Mouse (Mus musculus): ENCODE results near the gene Serpinf2. TPM values are rescaled to one million over a fixed set of nuclear protein-coding genes. Genes with fewer than 3 reads are reported as not detected.

Gene Serpinf2
- total and polyA plus RNA-seq, 2 experiments from 2014 or later, result 0.24 TPM; not detected in 1

DNA sequence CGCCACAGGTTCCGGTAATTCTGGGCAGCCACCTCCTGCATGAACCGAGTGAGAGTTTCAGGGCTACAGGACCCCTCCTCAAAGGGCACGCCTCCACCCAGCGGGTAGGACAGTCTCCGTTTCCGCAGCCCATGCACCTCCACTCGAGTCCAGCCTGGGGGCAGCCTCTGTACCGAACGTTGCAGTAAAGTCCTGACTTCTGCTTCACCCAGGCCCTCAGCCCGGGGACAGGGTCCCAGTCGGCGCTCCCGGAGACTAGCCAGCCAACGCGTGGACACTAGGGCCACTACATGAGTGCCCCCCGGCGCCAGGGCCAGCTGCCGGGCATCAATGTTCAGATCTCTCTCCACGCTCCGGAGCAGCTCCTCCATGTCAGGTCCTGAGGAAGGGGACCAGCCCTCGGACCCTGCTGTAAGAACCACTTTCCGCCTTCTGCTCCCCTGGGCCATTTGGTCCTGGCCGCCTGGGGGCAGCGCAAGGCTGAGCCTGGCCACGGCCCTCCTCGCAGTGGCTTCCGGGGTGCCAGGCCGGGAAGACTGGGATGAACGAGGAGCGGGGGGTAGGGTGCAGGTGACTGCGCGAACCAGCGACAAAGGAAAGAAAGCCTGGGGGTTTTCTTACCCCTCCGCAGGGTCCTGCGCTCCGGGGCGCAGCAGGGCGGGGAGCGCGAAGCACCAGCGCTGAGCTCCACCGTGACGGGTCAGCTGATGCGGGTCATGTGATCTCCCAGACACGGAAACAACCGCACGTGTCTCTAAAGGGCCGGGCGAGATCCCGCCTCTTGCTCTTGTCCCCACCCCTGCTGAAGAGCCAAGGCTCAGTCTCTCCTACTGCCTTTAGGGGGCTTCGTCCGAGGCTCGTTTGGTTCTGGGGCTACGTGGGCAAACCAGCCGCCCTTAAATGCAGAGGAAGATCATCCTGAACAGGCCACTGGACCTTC, 14.9 kb upstream of the Serpinf2 start, which contains the start of gene Wdr81:
Wdr81 (minus strand) TSS at position 727 of the 940 bp plus-strand sequence.
- Histone ChIP-seq H3K36me3 (ENCODE audit: insufficient read depth) (peaks cover 8% of the 10 kb centered on the region; the same call in 1 of the 2 replicates), H3K4me2 (ENCODE audit: low read depth) (peak within 1 kb of the TSS; percentile 100), H3K27ac (ENCODE audit: low read depth, low read length) (0 out of 2 replicates have a peak within 1 kb of the TSS, but pooled peaks have one; percentile 45), H3K4me1 (ENCODE audit: insufficient read depth) (0 out of 2 replicates have a peak, but pooled peaks cover 8% of the 10 kb centered on the region), H3K4me3 (ENCODE audit: low read depth, low read length) (peak within 1 kb of the TSS; percentile 68), H3K27me3 (ENCODE audit: insufficient read depth, low read length) (no peaks in the 10 kb centered on the region), H3K9me3 (ENCODE audit: low read length) (no peaks in the 10 kb centered on the region), H3K9ac (peak within 1 kb of the TSS; percentile 78)
- peak; percentile 98 for ATAC-seq
- DNase-seq, result peak; percentile 91
- 4% methylated on average over 56 of the region's 56 CpGs for WGBS
- TF ChIP-seq CTCF (IDR thresholded peaks at IDR 0.05; ENCODE audit: low read depth), result peak; percentile 52

DNA sequence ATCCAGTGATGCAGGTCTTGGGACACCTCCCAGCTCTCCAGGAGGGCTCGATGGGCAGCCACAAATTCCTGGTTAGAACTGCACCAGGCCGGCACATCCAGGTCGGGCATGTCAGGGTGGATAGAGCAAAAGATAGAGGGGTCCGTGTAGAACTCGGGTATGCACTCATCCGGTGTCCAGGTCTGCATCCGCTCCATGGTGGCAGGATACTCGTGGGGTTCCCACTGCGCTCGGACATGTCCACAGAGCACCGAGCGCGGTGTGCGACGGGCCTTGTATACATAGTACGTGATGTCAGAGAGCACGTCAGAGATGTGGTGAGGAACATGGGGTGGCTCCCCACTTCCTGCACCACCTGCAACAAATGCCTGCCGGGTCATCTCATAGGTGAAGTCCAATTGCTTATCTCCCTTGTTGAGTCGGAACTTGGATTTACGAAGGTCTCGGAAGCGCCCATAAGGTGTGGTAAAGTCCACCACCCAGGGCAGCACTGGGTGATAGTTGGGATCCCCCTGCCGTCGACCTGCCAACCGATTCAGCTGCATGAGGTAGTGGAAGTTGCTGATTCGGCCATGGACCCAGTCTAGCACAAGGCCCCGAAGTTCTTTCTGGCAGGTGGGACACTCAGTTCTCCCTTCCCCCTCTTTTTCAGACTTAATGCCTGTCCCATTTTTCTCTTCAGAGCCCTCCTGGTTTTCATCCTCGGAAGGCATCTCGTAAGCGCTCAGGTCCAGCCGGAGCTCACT, 13.6 kb upstream of the Serpinf2 start:
- Histone ChIP-seq H3K9ac (no peak overlapping the region), H3K27ac (ENCODE audit: low read depth, low read length) (no peak overlapping the region), H3K4me1 (ENCODE audit: insufficient read depth) (0 out of 2 replicates have a peak, but pooled peaks cover 8% of the 10 kb centered on the region), H3K36me3 (ENCODE audit: insufficient read depth) (peaks cover 21% of the 10 kb centered on the region), H3K4me2 (ENCODE audit: low read depth) (no peak overlapping the region; the same call in 1 of the 2 replicates), H3K9me3 (ENCODE audit: low read length) (no peaks in the 10 kb centered on the region), H3K4me3 (ENCODE audit: low read depth, low read length) (no peak overlapping the region), H3K27me3 (ENCODE audit: insufficient read depth, low read length) (no peaks in the 10 kb centered on the region)
- 92% methylated on average over 31 of the region's 31 CpGs for WGBS
- DNase-seq (no peak), ATAC-seq (no peak)
- TF ChIP-seq CTCF (IDR thresholded peaks at IDR 0.05; ENCODE audit: low read depth), result no peak

DNA sequence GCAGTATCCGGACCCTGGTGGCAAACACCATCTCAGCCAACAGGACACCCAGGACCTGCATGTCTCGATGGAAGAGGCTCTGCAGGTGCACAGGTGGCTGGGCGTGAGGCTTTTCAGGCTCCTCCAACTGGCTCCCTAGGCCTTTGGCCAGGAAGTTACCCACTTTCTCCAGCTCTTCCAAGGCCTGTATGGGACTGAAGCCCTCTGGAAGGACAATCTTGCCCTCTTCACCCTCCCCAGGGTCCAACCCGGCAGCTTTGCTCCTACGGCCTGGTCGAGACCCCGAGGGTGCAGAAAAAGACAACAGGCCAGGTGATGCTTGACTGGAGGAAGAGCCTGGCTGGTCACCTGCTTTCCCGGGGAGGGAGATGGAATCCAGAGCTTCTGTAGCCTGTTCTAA, 12.7 kb upstream of the Serpinf2 start:
- ATAC-seq (no peak), DNase-seq (no peak)
- TF ChIP-seq CTCF (IDR thresholded peaks at IDR 0.05; ENCODE audit: low read depth), result no peak
- 89% methylated on average over 8 of the region's 8 CpGs for WGBS
- H3K4me3 ChIP-seq (ENCODE audit: low read depth, low read length), result no peak overlapping the region
- H3K36me3 ChIP-seq (ENCODE audit: insufficient read depth), result peaks cover 30% of the 10 kb centered on the region
- H3K9ac ChIP-seq, result no peak overlapping the region
- no peak overlapping the region for H3K27ac ChIP-seq (ENCODE audit: low read depth, low read length)
- no peak overlapping the region for H3K4me2 ChIP-seq (ENCODE audit: low read depth)
- H3K4me1 ChIP-seq (ENCODE audit: insufficient read depth), result 0 out of 2 replicates have a peak, but pooled peaks cover 8% of the 10 kb centered on the region
- no peaks in the 10 kb centered on the region for H3K27me3 ChIP-seq (ENCODE audit: insufficient read depth, low read length)
- H3K9me3 ChIP-seq (ENCODE audit: low read length), result no peaks in the 10 kb centered on the region

DNA sequence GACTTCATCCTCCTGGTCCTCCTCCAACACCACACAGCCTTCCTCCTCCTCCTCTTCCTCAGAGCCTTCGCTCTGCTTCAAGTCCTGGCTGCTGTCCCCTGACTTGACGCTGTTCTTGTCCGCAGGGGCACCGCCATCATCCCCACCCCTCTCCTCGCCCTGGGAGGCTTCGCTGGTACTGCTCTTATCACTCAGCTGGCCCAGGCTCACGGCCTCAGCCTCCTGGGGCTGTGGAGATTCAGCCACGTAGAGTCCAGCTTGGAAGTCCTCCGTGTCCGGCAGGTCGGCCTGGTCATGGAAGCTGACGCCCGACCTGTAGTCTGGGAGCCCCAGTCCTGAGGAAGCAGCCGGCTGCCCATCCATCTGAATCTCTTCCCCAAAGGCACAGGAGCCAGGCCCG, 11.5 kb upstream of the Serpinf2 start:
- no peak overlapping the region for H3K4me2 ChIP-seq (ENCODE audit: low read depth)
- no peak for TF ChIP-seq CTCF (IDR thresholded peaks at IDR 0.05; ENCODE audit: low read depth)
- H3K4me3 ChIP-seq (ENCODE audit: low read depth, low read length), result no peak overlapping the region
- peaks cover 40% of the 10 kb centered on the region for H3K36me3 ChIP-seq (ENCODE audit: insufficient read depth)
- WGBS, result 88% methylated on average over 15 of the region's 15 CpGs
- ATAC-seq, result no peak
- H3K9me3 ChIP-seq (ENCODE audit: low read length), result no peaks in the 10 kb centered on the region
- H3K27me3 ChIP-seq (ENCODE audit: insufficient read depth, low read length), result no peaks in the 10 kb centered on the region
- no peak overlapping the region for H3K9ac ChIP-seq
- DNase-seq, result no peak
- 0 out of 2 replicates have a peak, but pooled peaks cover 8% of the 10 kb centered on the region for H3K4me1 ChIP-seq (ENCODE audit: insufficient read depth)
- no peak overlapping the region for H3K27ac ChIP-seq (ENCODE audit: low read depth, low read length)

DNA sequence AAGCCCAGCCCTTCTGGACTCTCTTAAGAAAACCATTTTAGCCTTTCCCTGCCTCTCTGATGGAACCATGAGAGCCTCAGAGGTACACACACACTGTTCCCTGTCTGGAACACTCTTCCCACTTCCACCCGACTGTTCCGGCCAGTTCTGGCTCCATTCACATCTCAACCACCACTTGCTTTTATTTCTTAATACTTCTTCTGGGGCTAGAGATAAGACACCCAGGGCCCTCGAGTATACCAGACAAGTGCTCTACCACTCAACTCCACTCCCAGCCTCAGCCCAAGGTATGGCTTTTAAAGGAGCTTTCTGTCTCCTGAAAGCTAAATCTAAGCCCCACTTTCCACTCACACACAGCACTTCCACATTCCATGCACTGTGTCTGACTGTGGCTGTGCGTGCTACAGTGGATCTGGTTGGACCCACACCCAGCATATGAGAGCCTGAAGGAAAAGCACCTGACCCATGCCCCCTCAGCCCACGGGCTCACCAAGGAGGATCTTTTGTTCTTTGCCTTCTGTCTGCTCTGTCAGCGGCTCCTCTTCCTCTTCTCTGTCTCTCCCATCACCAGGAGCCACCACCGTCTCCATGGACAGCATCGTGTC, 11.0 kb upstream of the Serpinf2 start:
- Histone ChIP-seq H3K9me3 (ENCODE audit: low read length) (no peaks in the 10 kb centered on the region), H3K27ac (ENCODE audit: low read depth, low read length) (no peak overlapping the region), H3K9ac (no peak overlapping the region), H3K36me3 (ENCODE audit: insufficient read depth) (peaks cover 46% of the 10 kb centered on the region), H3K4me2 (ENCODE audit: low read depth) (no peak overlapping the region), H3K4me1 (ENCODE audit: insufficient read depth) (0 out of 2 replicates have a peak, but pooled peaks cover 8% of the 10 kb centered on the region), H3K27me3 (ENCODE audit: insufficient read depth, low read length) (no peaks in the 10 kb centered on the region), H3K4me3 (ENCODE audit: low read depth, low read length) (no peak overlapping the region)
- no peak for ATAC-seq
- whole genome bisulfite sequencing, result 87% methylated on average over 8 of the region's 8 CpGs
- no peak for TF ChIP-seq CTCF (IDR thresholded peaks at IDR 0.05; ENCODE audit: low read depth)
- DNase-seq, result no peak

DNA sequence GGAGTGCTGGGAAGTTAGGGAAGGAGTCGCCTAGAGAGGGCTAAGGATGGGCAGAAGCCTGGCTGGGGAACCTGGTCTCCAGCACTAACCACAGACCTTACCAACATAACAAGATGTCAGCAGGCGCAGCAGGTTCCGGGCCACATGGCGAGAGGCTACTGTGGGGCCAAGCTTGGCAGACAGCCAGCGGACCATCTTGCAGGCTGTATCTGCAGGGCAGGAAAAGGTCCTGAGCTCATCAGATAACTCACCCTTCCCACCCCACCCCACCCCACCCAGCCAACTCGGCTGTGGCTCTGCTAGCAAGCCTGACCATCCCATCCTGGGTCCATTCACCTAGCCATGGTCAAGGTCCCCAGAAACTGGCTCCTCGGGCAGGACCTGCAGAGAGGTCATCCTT, 10.3 kb upstream of the Serpinf2 start:
- H3K9me3 ChIP-seq (ENCODE audit: low read length), result no peaks in the 10 kb centered on the region
- H3K4me1 ChIP-seq (ENCODE audit: insufficient read depth), result 0 out of 2 replicates have a peak, but pooled peaks cover 8% of the 10 kb centered on the region
- no peak for TF ChIP-seq CTCF (IDR thresholded peaks at IDR 0.05; ENCODE audit: low read depth)
- H3K4me3 ChIP-seq (ENCODE audit: low read depth, low read length), result no peak overlapping the region
- peaks cover 46% of the 10 kb centered on the region for H3K36me3 ChIP-seq (ENCODE audit: insufficient read depth)
- H3K9ac ChIP-seq, result no peak overlapping the region
- no peak for ATAC-seq
- H3K4me2 ChIP-seq (ENCODE audit: low read depth), result no peak overlapping the region
- 79% methylated on average over 7 of the region's 7 CpGs for WGBS
- no peaks in the 10 kb centered on the region for H3K27me3 ChIP-seq (ENCODE audit: insufficient read depth, low read length)
- no peak for DNase-seq
- H3K27ac ChIP-seq (ENCODE audit: low read depth, low read length), result no peak overlapping the region
